In the genomic region with DNA sequence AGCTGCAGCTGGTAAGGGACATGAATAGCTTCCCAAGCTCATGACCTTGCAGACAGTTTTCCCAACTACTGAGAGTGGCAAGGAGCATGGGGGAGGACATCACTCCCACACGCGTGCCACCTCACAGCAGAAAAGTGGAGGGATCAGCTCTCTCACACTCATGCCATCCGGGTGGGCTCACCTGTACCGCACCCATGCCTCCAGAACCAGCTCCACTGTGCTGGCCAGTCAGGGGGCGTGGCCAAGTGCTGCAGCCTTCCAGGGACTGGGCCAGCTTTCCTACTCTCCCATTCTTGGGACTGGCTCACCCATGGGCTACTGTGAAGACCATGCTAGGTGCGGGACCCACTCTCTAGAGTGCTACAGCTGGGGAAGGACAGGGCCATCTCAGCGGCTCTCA, we compare ENCODE assay signal across 20 mouse cellular contexts.
DNase-seq lines count a peak whose midpoint lies in the region; ATAC-seq lines count a peak whose summit lies in the region.
"Had no signal": no experiment of that assay in that cellular context is flagged by ENCODE, and none has a peak within 500 bp of the region (broad histone marks: within the 10 kb centered on the region; RNA-seq: fewer than 3 reads in every experiment).

No protein-coding gene starts in this region.

- no peak overlapping the region for H3K27ac ChIP-seq in embryonic facial prominence, embryonic 11.5 days (replicated peaks; ENCODE audit: low read depth, low read length)
- H3K27ac ChIP-seq in embryonic facial prominence, embryonic 10.5 days (replicated peaks): no peak overlapping the region
- no peak overlapping the region for H3K27ac ChIP-seq in hindbrain, embryonic 12.5 days
- no peak overlapping the region for H3K27ac ChIP-seq in hindbrain, embryonic 16.5 days (ENCODE audit: low read depth, low read length)
- H3K27ac ChIP-seq in lung, embryonic 15.5 days: no peak overlapping the region
- no peak overlapping the region for H3K27ac ChIP-seq in embryonic facial prominence, embryonic 15.5 days (replicated peaks)
- H3K27ac ChIP-seq: forebrain, embryonic 10.5 days; heart, adult 2 months had no signal

- no peak overlapping the region for H3K9ac ChIP-seq in embryonic facial prominence, embryonic 11.5 days (replicated peaks; ENCODE audit: low read length)
- H3K9ac ChIP-seq in hindbrain, embryonic 12.5 days: no peak overlapping the region
- no peak overlapping the region for H3K9ac ChIP-seq in hindbrain, embryonic 16.5 days (ENCODE audit: low read depth, low read length)
- H3K9ac ChIP-seq in lung, embryonic 15.5 days: no peak overlapping the region
- no peak overlapping the region for H3K9ac ChIP-seq in embryonic facial prominence, embryonic 15.5 days
- H3K9ac ChIP-seq: liver, postnatal 0 days had no signal

- H3K4me2 ChIP-seq in embryonic facial prominence, embryonic 11.5 days (ENCODE audit: low read depth, low read length): no peak overlapping the region
- H3K4me2 ChIP-seq in hindbrain, embryonic 12.5 days (replicated peaks): no peak overlapping the region
- no peak overlapping the region for H3K4me2 ChIP-seq in hindbrain, embryonic 16.5 days (ENCODE audit: low read length)
- no peak overlapping the region for H3K4me2 ChIP-seq in lung, embryonic 15.5 days
- no peak overlapping the region for H3K4me2 ChIP-seq in embryonic facial prominence, embryonic 15.5 days (replicated peaks)

- H3K9me3 ChIP-seq in embryonic facial prominence, embryonic 11.5 days (replicated peaks; ENCODE audit: control insufficient read depth, low read length): no peaks in the 10 kb centered on the region
- no peaks in the 10 kb centered on the region for H3K9me3 ChIP-seq in embryonic facial prominence, embryonic 10.5 days
- H3K9me3 ChIP-seq in hindbrain, embryonic 12.5 days (replicated peaks): peaks cover 5% of the 10 kb centered on the region; the same call in 1 of the 2 replicates
- H3K9me3 ChIP-seq in hindbrain, embryonic 16.5 days (ENCODE audit: control insufficient read depth, low read length): no peaks in the 10 kb centered on the region
- H3K9me3 ChIP-seq in lung, embryonic 15.5 days: no peaks in the 10 kb centered on the region
- H3K9me3 ChIP-seq in embryonic facial prominence, embryonic 15.5 days (replicated peaks): no peaks in the 10 kb centered on the region

- H3K4me3 ChIP-seq in embryonic facial prominence, embryonic 11.5 days (ENCODE audit: low read depth, low read length): no peak overlapping the region
- no peak overlapping the region for H3K4me3 ChIP-seq in embryonic facial prominence, embryonic 10.5 days
- H3K4me3 ChIP-seq in hindbrain, embryonic 12.5 days: no peak overlapping the region
- H3K4me3 ChIP-seq in hindbrain, embryonic 16.5 days (ENCODE audit: low read length): no peak overlapping the region
- H3K4me3 ChIP-seq in lung, embryonic 15.5 days: no peak overlapping the region
- no peak overlapping the region for H3K4me3 ChIP-seq in embryonic facial prominence, embryonic 15.5 days (replicated peaks)
- H3K4me3 ChIP-seq: forebrain, embryonic 10.5 days; heart, adult 2 months had no signal

- no peaks in the 10 kb centered on the region for H3K27me3 ChIP-seq in embryonic facial prominence, embryonic 11.5 days (ENCODE audit: control insufficient read depth, insufficient read depth, low read length)
- H3K27me3 ChIP-seq in embryonic facial prominence, embryonic 10.5 days (replicated peaks; ENCODE audit: low read depth, poor library complexity, severe bottlenecking): no peaks in the 10 kb centered on the region
- H3K27me3 ChIP-seq in hindbrain, embryonic 12.5 days: no peaks in the 10 kb centered on the region
- no peaks in the 10 kb centered on the region for H3K27me3 ChIP-seq in hindbrain, embryonic 16.5 days (replicated peaks; ENCODE audit: control insufficient read depth, insufficient read depth, low read length)
- H3K27me3 ChIP-seq in lung, embryonic 15.5 days: no peaks in the 10 kb centered on the region
- no peaks in the 10 kb centered on the region for H3K27me3 ChIP-seq in embryonic facial prominence, embryonic 15.5 days
- H3K27me3 ChIP-seq: Patski had no signal

- no peaks in the 10 kb centered on the region for H3K4me1 ChIP-seq in embryonic facial prominence, embryonic 11.5 days (ENCODE audit: control insufficient read depth, insufficient read depth, low read length)
- 0 out of 2 replicates have a peak, but pooled peaks cover 9% of the 10 kb centered on the region for H3K4me1 ChIP-seq in embryonic facial prominence, embryonic 10.5 days
- no peaks in the 10 kb centered on the region; the same call in 1 of the 2 replicates for H3K4me1 ChIP-seq in hindbrain, embryonic 12.5 days
- H3K4me1 ChIP-seq in hindbrain, embryonic 16.5 days (ENCODE audit: control insufficient read depth, insufficient read depth, low read depth, low read length): no peaks in the 10 kb centered on the region
- H3K4me1 ChIP-seq in lung, embryonic 15.5 days: no peaks in the 10 kb centered on the region
- 0 out of 2 replicates have a peak, but pooled peaks cover under 1% of the 10 kb centered on the region for H3K4me1 ChIP-seq in embryonic facial prominence, embryonic 15.5 days
- H3K4me1 ChIP-seq: forebrain, embryonic 10.5 days had no signal

- WGBS in embryonic facial prominence, embryonic 11.5 days: 90% methylated on average over 7 of the region's 7 CpGs
- WGBS in embryonic facial prominence, embryonic 10.5 days: 88% methylated on average over 7 of the region's 7 CpGs
- 87% methylated on average over 7 of the region's 7 CpGs for WGBS in hindbrain, embryonic 12.5 days
- WGBS in hindbrain, embryonic 16.5 days: 94% methylated on average over 7 of the region's 7 CpGs
- WGBS in lung, embryonic 15.5 days: 86% methylated on average over 7 of the region's 7 CpGs
- 81% methylated on average over 7 of the region's 7 CpGs for WGBS in embryonic facial prominence, embryonic 15.5 days

- no peaks in the 10 kb centered on the region for H3K36me3 ChIP-seq in embryonic facial prominence, embryonic 11.5 days (replicated peaks; ENCODE audit: control insufficient read depth, insufficient read depth, low read depth, low read length)
- H3K36me3 ChIP-seq in embryonic facial prominence, embryonic 10.5 days (replicated peaks): no peaks in the 10 kb centered on the region
- no peaks in the 10 kb centered on the region for H3K36me3 ChIP-seq in hindbrain, embryonic 12.5 days
- H3K36me3 ChIP-seq in hindbrain, embryonic 16.5 days (ENCODE audit: control insufficient read depth, insufficient read depth, low read length): no peaks in the 10 kb centered on the region
- H3K36me3 ChIP-seq in lung, embryonic 15.5 days: no peaks in the 10 kb centered on the region
- no peaks in the 10 kb centered on the region for H3K36me3 ChIP-seq in embryonic facial prominence, embryonic 15.5 days
- H3K36me3 ChIP-seq: forebrain, embryonic 10.5 days had no signal

- peak; percentile 42; the same call in 1 of the 2 replicates for ATAC-seq in embryonic facial prominence, embryonic 11.5 days (replicated peaks; ENCODE audit: insufficient number of reproducible peaks, low FRiP score, low TSS enrichment, low read depth)
- peak; percentile 32; the same call in 1 of the 2 replicates for ATAC-seq in hindbrain, embryonic 12.5 days (ENCODE audit: low FRiP score)
- no peak for ATAC-seq in hindbrain, embryonic 16.5 days
- ATAC-seq in lung, embryonic 15.5 days (ENCODE audit: borderline replicate concordance, extremely low read depth, low FRiP score, low TSS enrichment): peak; percentile 32; the same call in 1 of the 2 replicates
- ATAC-seq in embryonic facial prominence, embryonic 15.5 days (ENCODE audit: insufficient number of reproducible peaks, low FRiP score, low TSS enrichment, low read depth): 0 out of 2 replicates have a peak, but pooled peaks have one; percentile 6
- ATAC-seq: inflammation-experienced regulatory T-cells, adult 6 months; liver, postnatal 0 days; Patski had no signal

- no peak for DNase-seq in embryonic facial prominence, embryonic 11.5 days (ENCODE audit: low spot score)
- no peak for DNase-seq in embryonic facial prominence, embryonic 10.5 days (ENCODE audit: low spot score)
- no peak for DNase-seq in lung, postnatal 36 days
- DNase-seq in Muller cell, postnatal 12 days (ENCODE audit: inconsistent ontology term): no peak
- DNase-seq: adrenal gland, adult 8-10 months; cerebellum, adult 9-10 months; gastrocnemius, postnatal 10 days; heart, adult 2 months; kidney, postnatal 14 days; liver, postnatal 0 days; lung, postnatal 14 days; right cerebral cortex, postnatal 14 days; spleen, adult 18-20 months had no signal
